Mouse (Mus musculus) liver, embryonic 16.5 days (tissue): ENCODE measurements around the gene Fbxl17. TPM values are rescaled to one million over a fixed set of nuclear protein-coding genes. Genes with fewer than 3 reads are reported as not detected.

Source experiments
- ATAC-seq: fragments of 200-750 bp; cut with Nextera tagmentation; 2 replicates; pipeline ENCODE4 v1.8.0; 2017; ENCODE audit warnings: low read depth, mild to moderate bottlenecking, moderate number of reproducible peaks, moderate library complexity
- H3K27ac ChIP-seq: fragments of 300-500 bp; sonication (generic); 2 replicates; pipeline ENCODE4 v1.5.1; 2014; ENCODE audit warnings: mild to moderate bottlenecking, low read length
- H3K27me3 ChIP-seq: fragments of 300-500 bp; sonication (generic); 2 replicates; pipeline ENCODE4 v1.6.1; 2014; ENCODE audit warnings: low read depth, low read length, mixed read lengths; ENCODE audit not compliant: control insufficient read depth, insufficient read depth
- H3K36me3 ChIP-seq: fragments of 300-500 bp; sonication (generic); 2 replicates; pipeline ENCODE4 v1.6.1; 2014; ENCODE audit warnings: mild to moderate bottlenecking; ENCODE audit not compliant: control insufficient read depth, insufficient read depth
- H3K4me1 ChIP-seq: fragments of 300-500 bp; sonication (generic); 2 replicates; pipeline ENCODE4 v1.6.1; 2014; ENCODE audit warnings: low read depth, low read length, mixed read lengths; ENCODE audit not compliant: control insufficient read depth
- H3K4me2 ChIP-seq: fragments of 300-500 bp; sonication (generic); 2 replicates; pipeline ENCODE4 v1.6.1; 2014; ENCODE audit warnings: low read depth, low read length, mixed read lengths
- H3K4me3 ChIP-seq: fragments of 300-500 bp; sonication (generic); 2 replicates; pipeline ENCODE4 v1.5.1; 2014; ENCODE audit warnings: low read depth, mild to moderate bottlenecking, low read length
- H3K9ac ChIP-seq: fragments of 300-500 bp; sonication (generic); 2 replicates; pipeline ENCODE4 v1.6.1; 2014; ENCODE audit warnings: low read depth, low read length
- H3K9me3 ChIP-seq: fragments of 300-500 bp; sonication (generic); replicated peaks from 2 replicates; pipeline ENCODE4 v1.6.1; 2016; ENCODE audit warnings: low read length; ENCODE audit not compliant: control insufficient read depth
- WGBS: fragments of 180-500 bp; shearing (Covaris S2); extraction: QIAGEN DNeasy Blood & Tissue Kit; methylation state at CpG from one replicate; pipeline ENCODE4 v1.1.7; 2014; ENCODE audit not compliant: insufficient replicate concordance; 5-methylcytosine and 5-hydroxymethylcytosine counted together
- polyA plus RNA-seq: library from polyadenylated mRNA; unstranded; fragments of >200 nt; fragmentation: Nextera tagmentation; extraction: Ambion mirVana; gene quantifications from 2 replicates; pipeline ENCODE4 v1.2.1, GENCODE M21; 2015

The Fbxl17 gene
- polyA plus RNA-seq, 1 experiment from 2014 or later: 1.3 TPM

- no peaks in the 10 kb centered on the region for H3K27me3 ChIP-seq
These were observed 80.3 kb downstream of the Fbxl17 start for GRCm38 (mm10) chr17:63419503-63419902.

GRCm38 (mm10) chr17:63413973-63414580, 85.7 kb downstream of the Fbxl17 start:
- H3K9ac ChIP-seq: no peak overlapping the region
- H3K36me3 ChIP-seq: no peaks in the 10 kb centered on the region
- no peaks in the 10 kb centered on the region for H3K4me1 ChIP-seq
- H3K27ac ChIP-seq: no peak overlapping the region
- no peak for ATAC-seq
- H3K9me3 ChIP-seq: no peaks in the 10 kb centered on the region
- H3K4me3 ChIP-seq: no peak overlapping the region
- no peak overlapping the region for H3K4me2 ChIP-seq
- no peaks in the 10 kb centered on the region for H3K27me3 ChIP-seq
- 88% methylated on average over 1 of the region's 1 CpGs for WGBS

More at GRCm38 (mm10) chr17:63419503-63419902, 80.3 kb downstream of the Fbxl17 start:
- Histone ChIP-seq H3K9me3 (no peaks in the 10 kb centered on the region), H3K4me3 (no peak overlapping the region), H3K4me1 (no peaks in the 10 kb centered on the region), H3K9ac (no peak overlapping the region), H3K36me3 (no peaks in the 10 kb centered on the region), H3K27ac (no peak overlapping the region), H3K4me2 (no peak overlapping the region)
- WGBS: 78% methylated on average over 6 of the region's 6 CpGs
- no peak for ATAC-seq

- Histone ChIP-seq H3K9me3 (no peaks in the 10 kb centered on the region), H3K36me3 (no peaks in the 10 kb centered on the region), H3K9ac (no peak overlapping the region), H3K4me3 (no peak overlapping the region), H3K4me2 (no peak overlapping the region), H3K27me3 (no peaks in the 10 kb centered on the region), H3K4me1 (no peaks in the 10 kb centered on the region), H3K27ac (no peak overlapping the region)
- ATAC-seq: no peak
- 45% methylated on average over 3 of the region's 3 CpGs for WGBS
These were observed 88.3 kb downstream of the Fbxl17 start for GRCm38 (mm10) chr17:63411564-63411963.

GRCm38 (mm10) chr17:63410101-63410500, 89.7 kb downstream of the Fbxl17 start:
- ATAC-seq: no peak; the same call in 1 of the 2 replicates
- Histone ChIP-seq H3K4me2 (no peak overlapping the region), H3K4me3 (no peak overlapping the region), H3K9ac (no peak overlapping the region), H3K36me3 (no peaks in the 10 kb centered on the region), H3K27me3 (no peaks in the 10 kb centered on the region), H3K27ac (no peak overlapping the region), H3K9me3 (no peaks in the 10 kb centered on the region), H3K4me1 (no peaks in the 10 kb centered on the region)
- WGBS: 90% methylated on average over 2 of the region's 2 CpGs

GRCm38 (mm10) chr17:63405955-63406354, 93.9 kb downstream of the Fbxl17 start:
- WGBS: 61% methylated on average over 4 of the region's 4 CpGs
- H3K4me1 ChIP-seq: peaks cover 5% of the 10 kb centered on the region; the same call in 1 of the 2 replicates
- no peak for ATAC-seq
- H3K4me2 ChIP-seq: no peak overlapping the region
- no peaks in the 10 kb centered on the region for H3K9me3 ChIP-seq
- no peaks in the 10 kb centered on the region for H3K36me3 ChIP-seq
- no peak overlapping the region for H3K4me3 ChIP-seq
- no peak overlapping the region for H3K9ac ChIP-seq
- no peaks in the 10 kb centered on the region for H3K27me3 ChIP-seq
- H3K27ac ChIP-seq: no peak overlapping the region

- H3K4me1 ChIP-seq: peaks cover 5% of the 10 kb centered on the region; the same call in 1 of the 2 replicates
- no peak overlapping the region for H3K4me3 ChIP-seq
- no peak for ATAC-seq
- 60% methylated on average over 4 of the region's 4 CpGs for WGBS
- no peaks in the 10 kb centered on the region for H3K36me3 ChIP-seq
- H3K27ac ChIP-seq: no peak overlapping the region
- no peaks in the 10 kb centered on the region for H3K27me3 ChIP-seq
- H3K9me3 ChIP-seq: no peaks in the 10 kb centered on the region
- H3K9ac ChIP-seq: no peak overlapping the region
- H3K4me2 ChIP-seq: no peak overlapping the region
These were observed 94.3 kb downstream of the Fbxl17 start for GRCm38 (mm10) chr17:63405471-63405870.

GRCm38 (mm10) chr17:63404968-63405367, 94.8 kb downstream of the Fbxl17 start:
- no peak overlapping the region for H3K9ac ChIP-seq
- H3K4me3 ChIP-seq: no peak overlapping the region
- no peaks in the 10 kb centered on the region for H3K9me3 ChIP-seq
- H3K4me1 ChIP-seq: peaks cover 5% of the 10 kb centered on the region; the same call in 1 of the 2 replicates
- 66% methylated on average over 2 of the region's 2 CpGs for WGBS
- no peaks in the 10 kb centered on the region for H3K36me3 ChIP-seq
- no peaks in the 10 kb centered on the region for H3K27me3 ChIP-seq
- no peak overlapping the region for H3K27ac ChIP-seq
- no peak for ATAC-seq
- no peak overlapping the region for H3K4me2 ChIP-seq

- Histone ChIP-seq H3K4me3 (no peak overlapping the region), H3K4me2 (no peak overlapping the region), H3K27me3 (no peaks in the 10 kb centered on the region), H3K9me3 (no peaks in the 10 kb centered on the region), H3K36me3 (no peaks in the 10 kb centered on the region), H3K9ac (no peak overlapping the region), H3K4me1 (peaks cover 5% of the 10 kb centered on the region; the same call in 1 of the 2 replicates), H3K27ac (no peak overlapping the region)
- no peak for ATAC-seq
These were observed 95.9 kb downstream of the Fbxl17 start for GRCm38 (mm10) chr17:63403801-63404415.
